In genomic region chr3:60395299-60395698, GRCm38 (mm10) we compare ENCODE assay signal across 25 mouse cellular contexts.
DNase-seq lines count a peak whose midpoint lies in the region; ATAC-seq and TF ChIP-seq lines count a peak whose summit lies in the region.
"Had no signal": no experiment of that assay in that cellular context is flagged by ENCODE, and none has a peak within 500 bp of the region (broad histone marks: within the 10 kb centered on the region; RNA-seq: fewer than 3 reads in every experiment).

No protein-coding gene starts in this region.

- H3K36me3 ChIP-seq in liver, embryonic 16.5 days (ENCODE audit: control insufficient read depth, insufficient read depth), result no peaks in the 10 kb centered on the region
- no peaks in the 10 kb centered on the region for H3K36me3 ChIP-seq in heart, adult 2 months (ENCODE audit: control insufficient read depth, insufficient read depth, low read length)
- H3K36me3 ChIP-seq: embryonic facial prominence, embryonic 10.5 days; hindbrain, embryonic 10.5 days; intestine, embryonic 15.5 days; limb, embryonic 13.5 days; neural tube, embryonic 15.5 days had no signal

- 14% methylated on average over 4 of the region's 4 CpGs for WGBS in liver, embryonic 16.5 days (ENCODE audit: insufficient replicate concordance)
- 90% methylated on average over 4 of the region's 4 CpGs for WGBS in cerebellum, adult 2 months
- WGBS in heart, adult 2 months, result 53% methylated on average over 4 of the region's 4 CpGs

- 0 out of 2 replicates have a peak overlapping the region, but pooled peaks have one; percentile 4 for H3K4me2 ChIP-seq in liver, embryonic 16.5 days (ENCODE audit: low read depth, low read length)
- H3K4me2 ChIP-seq: intestine, embryonic 15.5 days; limb, embryonic 13.5 days; lung, embryonic 14.5 days; neural tube, embryonic 15.5 days had no signal

- no peaks in the 10 kb centered on the region for H3K9me3 ChIP-seq in liver, embryonic 16.5 days (replicated peaks; ENCODE audit: control insufficient read depth, low read length)
- H3K9me3 ChIP-seq: embryonic facial prominence, embryonic 10.5 days; hindbrain, embryonic 10.5 days; intestine, embryonic 15.5 days; limb, embryonic 13.5 days; neural tube, embryonic 15.5 days had no signal

- ATAC-seq in liver, embryonic 16.5 days (ENCODE audit: low read depth), result peak; percentile 95
- ATAC-seq: forebrain, postnatal 0 days; hindbrain, embryonic 16.5 days; intestine, embryonic 15.5 days; midbrain, embryonic 16.5 days had no signal

- DNase-seq in 416B (ENCODE audit: low read depth), result peak; percentile 82
- DNase-seq in c-Kit-positive CD71-positive TER-119-positive erythroid progenitor cells, embryonic 14.5 days (ENCODE audit: low spot score), result peak; percentile 61
- peak; percentile 61 for DNase-seq in liver
- DNase-seq in Muller cell, postnatal 12 days (ENCODE audit: inconsistent ontology term), result no peak
- DNase-seq in cerebellum, adult 2 months, result no peak
- DNase-seq in heart, adult 2 months, result no peak
- no peak for DNase-seq in kidney, adult 18-20 months
- DNase-seq: adrenal gland, postnatal 14 days; cerebellum, adult 9-10 months; forebrain, postnatal 0 days; gastrocnemius, postnatal 25 days; kidney, adult 9 months; kidney, postnatal 25 days; layer of hippocampus, postnatal 36 days; lung, embryonic 14.5 days had no signal

- TF ChIP-seq POLR2A in cerebellum, adult 2 months (IDR thresholded peaks at IDR 0.05; ENCODE audit: borderline replicate concordance, insufficient read depth, low read length), result no peak
- TF ChIP-seq POLR2A in heart, adult 2 months (IDR thresholded peaks at IDR 0.05; ENCODE audit: insufficient read depth, low read depth, low read length), result no peak

- peaks cover 11% of the 10 kb centered on the region for H3K4me1 ChIP-seq in liver, embryonic 16.5 days (ENCODE audit: control insufficient read depth, low read depth, low read length)
- H3K4me1 ChIP-seq in cerebellum, adult 2 months (ENCODE audit: control insufficient read depth, insufficient read depth, low read length), result no peaks in the 10 kb centered on the region
- H3K4me1 ChIP-seq in heart, adult 2 months (ENCODE audit: control insufficient read depth, insufficient read depth, low read length), result no peaks in the 10 kb centered on the region
- H3K4me1 ChIP-seq: embryonic facial prominence, embryonic 10.5 days; hindbrain, embryonic 10.5 days; intestine, embryonic 15.5 days; limb, embryonic 13.5 days; neural tube, embryonic 15.5 days had no signal

- H3K4me3 ChIP-seq in liver, embryonic 16.5 days (ENCODE audit: low read depth, low read length), result no peak overlapping the region
- no peak overlapping the region for H3K4me3 ChIP-seq in cerebellum, adult 2 months (replicated peaks; ENCODE audit: insufficient read depth, low read depth, low read length)
- no peak overlapping the region for H3K4me3 ChIP-seq in heart, adult 2 months
- H3K4me3 ChIP-seq: embryonic facial prominence, embryonic 10.5 days; hindbrain, embryonic 10.5 days; intestine, embryonic 15.5 days; layer of hippocampus, adult 2 months; limb, embryonic 13.5 days; megakaryocyte, embryonic 14.5 days; neural tube, embryonic 15.5 days had no signal

- no peaks in the 10 kb centered on the region for H3K27me3 ChIP-seq in liver, embryonic 16.5 days (ENCODE audit: control insufficient read depth, insufficient read depth, low read depth, low read length)
- no peaks in the 10 kb centered on the region for H3K27me3 ChIP-seq in cerebellum, adult 2 months (ENCODE audit: control insufficient read depth, insufficient read depth, low read length)
- H3K27me3 ChIP-seq in heart, adult 2 months (ENCODE audit: control insufficient read depth, insufficient read depth, low read length), result no peaks in the 10 kb centered on the region
- H3K27me3 ChIP-seq: intestine, embryonic 15.5 days; limb, embryonic 13.5 days; megakaryocyte, embryonic 14.5 days; neural tube, embryonic 15.5 days had no signal

- TF ChIP-seq EP300 in heart, adult 2 months (IDR thresholded peaks at IDR 0.05; ENCODE audit: insufficient read depth, low read depth, low read length), result no peak

- H3K79me2 ChIP-seq in heart, adult 2 months (replicated peaks; ENCODE audit: control insufficient read depth, insufficient read depth, low read length), result no peaks in the 10 kb centered on the region

- H3K27ac ChIP-seq in liver, embryonic 16.5 days (ENCODE audit: low read length), result peak overlapping the region; percentile 5; the same call in 1 of the 2 replicates
- no peak overlapping the region for H3K27ac ChIP-seq in cerebellum, adult 2 months (ENCODE audit: insufficient read depth, low read length)
- no peak overlapping the region for H3K27ac ChIP-seq in heart, adult 2 months
- H3K27ac ChIP-seq: embryonic facial prominence, embryonic 10.5 days; hindbrain, embryonic 10.5 days; intestine, embryonic 15.5 days; layer of hippocampus, adult 2 months; limb, embryonic 13.5 days; neural tube, embryonic 15.5 days had no signal

- intact Hi-C loops in heart, adult 2 months (cut with DNase I), result no loop called here

- H3K9ac ChIP-seq in liver, embryonic 16.5 days (ENCODE audit: low read depth, low read length), result no peak overlapping the region
- no peak overlapping the region for H3K9ac ChIP-seq in heart, adult 2 months (ENCODE audit: low read depth, low read length)
- H3K9ac ChIP-seq: forebrain, postnatal 0 days; intestine, embryonic 15.5 days; limb, embryonic 13.5 days; lung, embryonic 14.5 days; neural tube, embryonic 15.5 days had no signal

- no peak for TF ChIP-seq CTCF in cerebellum, adult 2 months (IDR thresholded peaks at IDR 0.05; ENCODE audit: borderline replicate concordance, insufficient read depth, low read depth, low read length)
- no peak for TF ChIP-seq CTCF in heart, adult 2 months (IDR thresholded peaks at IDR 0.05)

Comparison
In these comparisons a context has a peak if more than half of its experiments do, and no peak if none do; other contexts are left out.
1. DNase-seq: peak in 416B (single experiment), c-Kit-positive CD71-positive TER-119-positive erythroid progenitor cells, embryonic 14.5 days (single experiment) and liver (single experiment); none in Muller cell, postnatal 12 days (single experiment), cerebellum, adult 2 months (0 of 2), heart, adult 2 months (0 of 2) and kidney, adult 18-20 months (single experiment).